Mouse (Mus musculus) forebrain, postnatal 0 days (tissue): Measurements from ENCODE around the gene Clcn3. TPM values are rescaled to one million over a fixed set of nuclear protein-coding genes. Genes with fewer than 3 reads are reported as not detected.

Experiments used
- ATAC-seq: fragments of 200-750 bp; cut with Nextera tagmentation; 2 replicates; pipeline ENCODE4 v1.8.0; 2017; ENCODE audit warnings: mild to moderate bottlenecking, moderate library complexity
- DNase-seq: peaks from one replicate; pipeline ENCODE4 v3.0.0-alpha.2; 2015
- H3K27ac ChIP-seq: fragments of 300-500 bp; sonication (generic); 2 replicates; pipeline ENCODE4 v1.5.1; 2014; ENCODE audit warnings: low read depth, mild to moderate bottlenecking, antibody characterized with exemption, low read length, moderate library complexity, mixed read lengths
- H3K27me3 ChIP-seq: fragments of 300-500 bp; sonication (generic); 2 replicates; pipeline ENCODE4 v1.6.1; 2014; ENCODE audit warnings: mild to moderate bottlenecking, low read length, mixed read lengths; ENCODE audit not compliant: insufficient read depth
- H3K36me3 ChIP-seq: fragments of 300-500 bp; sonication (generic); 2 replicates; pipeline ENCODE4 v1.6.1; 2014; ENCODE audit warnings: mild to moderate bottlenecking, moderate library complexity; ENCODE audit not compliant: insufficient read depth
- H3K4me1 ChIP-seq: fragments of 300-500 bp; sonication (generic); 2 replicates; pipeline ENCODE4 v1.6.1; 2014; ENCODE audit warnings: antibody characterized with exemption; ENCODE audit not compliant: insufficient read depth
- H3K4me2 ChIP-seq: fragments of 300-500 bp; sonication (generic); 2 replicates; pipeline ENCODE4 v1.6.1; 2014; ENCODE audit warnings: low read depth, mild to moderate bottlenecking, moderate library complexity
- H3K4me3 ChIP-seq: fragments of 300-500 bp; sonication (generic); 2 replicates; pipeline ENCODE4 v1.5.1; 2014; ENCODE audit warnings: low read depth, low read length, mixed read lengths
- H3K9ac ChIP-seq: fragments of 300-500 bp; sonication (generic); 2 replicates; pipeline ENCODE4 v1.6.1; 2014; ENCODE audit warnings: mild to moderate bottlenecking
- H3K9me3 ChIP-seq: fragments of 300-500 bp; sonication (generic); 2 replicates; pipeline ENCODE4 v1.6.1; 2016; ENCODE audit warnings: low read length
- CTCF ChIP-seq: sonication (generic); IDR thresholded peaks from 2 replicates; pipeline ENCODE4 v1.5.1; 2016; ENCODE audit warnings: antibody characterized with exemption, control low read depth, low read depth
- WGBS: fragments of 180-500 bp; shearing (Covaris S2); extraction: QIAGEN DNeasy Blood & Tissue Kit; methylation state at CpG from one replicate; pipeline ENCODE4 v1.1.7; 2014; 5-methylcytosine and 5-hydroxymethylcytosine counted together
- polyA plus RNA-seq: library from polyadenylated mRNA; unstranded; fragments of >200 nt; fragmentation: Nextera tagmentation; extraction: Ambion mirVana; gene quantifications from 2 replicates; pipeline ENCODE4 v1.2.1, GENCODE M21; 2015
- total RNA-seq: library from RNA; depleted of rRNA; stranded (reverse); fragments of >200 nt; gene quantifications from 2 replicates; pipeline ENCODE4 v1.2.3, GENCODE M21; 2014

Clcn3 gene
- total and polyA plus RNA-seq, 2 experiments from 2014 or later = 74.4 to 109 TPM

GRCm38 (mm10) chr8:60870231-60871193 lies 112.6 kb downstream of the Clcn3 start:
- H3K27me3 ChIP-seq = no peaks in the 10 kb centered on the region
- H3K27ac ChIP-seq = no peak overlapping the region
- DNase-seq = no peak
- no peaks in the 10 kb centered on the region for H3K9me3 ChIP-seq
- H3K9ac ChIP-seq = no peak overlapping the region
- TF ChIP-seq CTCF = no peak
- 83% methylated on average over 13 of the region's 13 CpGs for WGBS
- no peaks in the 10 kb centered on the region for H3K36me3 ChIP-seq
- no peak for ATAC-seq
- no peaks in the 10 kb centered on the region for H3K4me1 ChIP-seq
- no peak overlapping the region for H3K4me3 ChIP-seq
- H3K4me2 ChIP-seq = no peak overlapping the region

GRCm38 (mm10) chr8:60869761-60870160 lies 113.3 kb downstream of the Clcn3 start:
- ATAC-seq = no peak
- H3K4me1 ChIP-seq = no peaks in the 10 kb centered on the region
- no peak for TF ChIP-seq CTCF
- no peaks in the 10 kb centered on the region for H3K27me3 ChIP-seq
- 96% methylated on average over 2 of the region's 2 CpGs for WGBS
- no peaks in the 10 kb centered on the region for H3K9me3 ChIP-seq
- H3K4me3 ChIP-seq = no peak overlapping the region
- H3K27ac ChIP-seq = no peak overlapping the region
- H3K36me3 ChIP-seq = no peaks in the 10 kb centered on the region
- H3K9ac ChIP-seq = no peak overlapping the region
- H3K4me2 ChIP-seq = no peak overlapping the region
- no peak for DNase-seq

GRCm38 (mm10) chr8:60868236-60868965 lies 114.7 kb downstream of the Clcn3 start:
- Histone ChIP-seq H3K4me1 (no peaks in the 10 kb centered on the region), H3K27ac (no peak overlapping the region), H3K4me3 (no peak overlapping the region), H3K4me2 (no peak overlapping the region), H3K27me3 (no peaks in the 10 kb centered on the region), H3K9me3 (no peaks in the 10 kb centered on the region), H3K36me3 (no peaks in the 10 kb centered on the region), H3K9ac (no peak overlapping the region)
- 93% methylated on average over 4 of the region's 4 CpGs for WGBS
- no peak for DNase-seq
- ATAC-seq = no peak
- no peak for TF ChIP-seq CTCF

GRCm38 (mm10) chr8:60867468-60868115 lies 115.5 kb downstream of the Clcn3 start:
- Histone ChIP-seq H3K4me3 (no peak overlapping the region), H3K9ac (no peak overlapping the region), H3K36me3 (no peaks in the 10 kb centered on the region), H3K4me2 (no peak overlapping the region), H3K27me3 (no peaks in the 10 kb centered on the region), H3K4me1 (no peaks in the 10 kb centered on the region), H3K27ac (no peak overlapping the region), H3K9me3 (no peaks in the 10 kb centered on the region)
- DNase-seq (peak; percentile 34), ATAC-seq (peak; percentile 64)
- 55% methylated on average over 4 of the region's 4 CpGs for WGBS
- no peak for TF ChIP-seq CTCF

GRCm38 (mm10) chr8:60865504-60866114 lies 117.5 kb downstream of the Clcn3 start:
- TF ChIP-seq CTCF = peak; percentile 84
- Histone ChIP-seq H3K9ac (no peak overlapping the region), H3K27ac (no peak overlapping the region), H3K36me3 (no peaks in the 10 kb centered on the region), H3K4me3 (no peak overlapping the region), H3K4me2 (no peak overlapping the region), H3K4me1 (no peaks in the 10 kb centered on the region), H3K27me3 (no peaks in the 10 kb centered on the region), H3K9me3 (no peaks in the 10 kb centered on the region)
- peak; percentile 89 for DNase-seq
- ATAC-seq = 0 out of 2 replicates have a peak, but pooled peaks have one; percentile 36
- 31% methylated on average over 3 of the region's 3 CpGs for WGBS

GRCm38 (mm10) chr8:60864875-60865274 lies 118.2 kb downstream of the Clcn3 start:
- ATAC-seq = peak; percentile 21; the same call in 1 of the 2 replicates

More at GRCm38 (mm10) chr8:60864875-60865274, 118.2 kb downstream of the Clcn3 start:
- TF ChIP-seq CTCF = no peak
- Histone ChIP-seq H3K4me1 (no peaks in the 10 kb centered on the region), H3K4me2 (no peak overlapping the region), H3K27ac (no peak overlapping the region), H3K36me3 (no peaks in the 10 kb centered on the region), H3K27me3 (no peaks in the 10 kb centered on the region), H3K9me3 (no peaks in the 10 kb centered on the region), H3K4me3 (no peak overlapping the region), H3K9ac (no peak overlapping the region)
- DNase-seq = no peak
- WGBS = 64% methylated on average over 6 of the region's 6 CpGs
